Mouse (Mus musculus): Measurements from ENCODE around the gene Cdkl1. TPM values are rescaled to one million over a fixed set of nuclear protein-coding genes. Genes with fewer than 3 reads are reported as not detected.
A peak's percentile ranks its signal among the peaks of the same experiment; 100 is the strongest.

The Cdkl1 gene
- total and polyA plus RNA-seq, 3 experiments: 0.31 TPM; not detected in 2

GRCm38 (mm10) chr12:69757418-69758141 lies 33.5 kb downstream of the Cdkl1 start:
- Histone ChIP-seq H3K9ac (ENCODE audit: insufficient read depth, low read depth) (no peak overlapping the region), H3K79me2 (replicated peaks; ENCODE audit: control insufficient read depth, extremely low read depth, insufficient read depth, poor library complexity, severe bottlenecking) (no peaks in the 10 kb centered on the region), H3K27ac (ENCODE audit: insufficient read depth, low read depth) (no peak overlapping the region), H3K9me3 (replicated peaks; ENCODE audit: low read length) (peaks cover 3% of the 10 kb centered on the region), H3K4me1 (ENCODE audit: control insufficient read depth in 1 of 2, insufficient read depth in 2 of 2) (peaks cover 0 to 2% of the 10 kb centered on the region in 2 experiments; a peak in 1 of 4 replicates), H3K4me2 (ENCODE audit: insufficient read depth, low read depth, poor library complexity, severe bottlenecking) (no peak overlapping the region), H3K27me3 (replicated peaks) (no peaks in the 10 kb centered on the region), H3K4me3 (replicated peaks in 1 of 3; ENCODE audit: low read depth in 2 of 3, low read length in 2 of 3, poor library complexity in 1 of 3) (no peak overlapping the region), H3K36me3 (replicated peaks in 1 of 2; ENCODE audit: control insufficient read depth in 1 of 2, insufficient read depth in 1 of 2, low read length in 1 of 2) (no peaks in the 10 kb centered on the region)
- in situ Hi-C loops (cut with MboI; ENCODE audit: low pct_ligation_motif_present, low pct_unique_long_range_greater_than_20kb, low sequenced_read_pairs): no loop called here
- peak; percentile 2 for DNase-seq (ENCODE audit: extremely low read depth)
- dilution Hi-C loops (cut with MboI; ENCODE audit: extremely low pct_ligation_motif_present, extremely low pct_unique_long_range_greater_than_20kb, low sequenced_read_pairs): no loop called here
- peak; percentile 73 for TF ChIP-seq RAD21 (IDR thresholded peaks at IDR 0.05; ENCODE audit: low read depth, low read length)
- no peak for TF ChIP-seq POLR2AphosphoS2 (IDR thresholded peaks at IDR 0.05; ENCODE audit: low read depth, low read length)
- TF ChIP-seq TBP (conservative IDR thresholded peaks at IDR 0.05; ENCODE audit: low read depth, low read length): no peak
- TF ChIP-seq ZKSCAN1 (IDR thresholded peaks at IDR 0.05; ENCODE audit: borderline replicate concordance, low read depth, low read length): no peak
- TF ChIP-seq SMC3 (IDR thresholded peaks at IDR 0.05; ENCODE audit: low read depth, low read length): peak; percentile 63
- TF ChIP-seq JUND (conservative IDR thresholded peaks at IDR 0.05; ENCODE audit: low read depth, low read length): no peak
- TF ChIP-seq GABPA (IDR thresholded peaks at IDR 0.05; ENCODE audit: insufficient replicate concordance, low read depth, low read length): no peak
- peak in 1 of 2 experiments; percentile 69; a peak in 2 of 4 replicates for TF ChIP-seq CTCF (conservative IDR thresholded peaks at IDR 0.05 in 1 of 2, IDR thresholded peaks at IDR 0.05 in 1 of 2; ENCODE audit: low read depth in 2 of 2, low read length in 2 of 2)

- Histone ChIP-seq H3K9ac (ENCODE audit: insufficient read depth, low read depth) (no peak overlapping the region), H3K36me3 (replicated peaks in 1 of 2; ENCODE audit: control insufficient read depth in 1 of 2, insufficient read depth in 1 of 2, low read length in 1 of 2) (no peaks in the 10 kb centered on the region), H3K9me3 (replicated peaks; ENCODE audit: low read length) (no peaks in the 10 kb centered on the region), H3K4me2 (ENCODE audit: insufficient read depth, low read depth, poor library complexity, severe bottlenecking) (no peak overlapping the region), H3K27me3 (replicated peaks) (no peaks in the 10 kb centered on the region), H3K79me2 (replicated peaks; ENCODE audit: control insufficient read depth, extremely low read depth, insufficient read depth, poor library complexity, severe bottlenecking) (no peaks in the 10 kb centered on the region), H3K4me1 (ENCODE audit: control insufficient read depth in 1 of 2, insufficient read depth in 2 of 2) (peaks cover 0 to 2% of the 10 kb centered on the region in 2 experiments; a peak in 1 of 4 replicates), H3K4me3 (replicated peaks in 1 of 3; ENCODE audit: low read depth in 2 of 3, low read length in 2 of 3, poor library complexity in 1 of 3) (no peak overlapping the region), H3K27ac (ENCODE audit: insufficient read depth, low read depth) (no peak overlapping the region)
- no peak for DNase-seq (ENCODE audit: extremely low read depth)
- in situ Hi-C loops (cut with MboI; ENCODE audit: low pct_ligation_motif_present, low pct_unique_long_range_greater_than_20kb, low sequenced_read_pairs) (no loop called here), dilution Hi-C loops (cut with MboI; ENCODE audit: extremely low pct_ligation_motif_present, extremely low pct_unique_long_range_greater_than_20kb, low sequenced_read_pairs) (no loop called here)
- TF ChIP-seq ZC3H11A (IDR thresholded peaks at IDR 0.05; ENCODE audit: low read depth, low read length): no peak
- no peak for TF ChIP-seq EP300 (IDR thresholded peaks at IDR 0.05; ENCODE audit: low read length)
- no peak for TF ChIP-seq KAT2A (IDR thresholded peaks at IDR 0.05; ENCODE audit: insufficient replicate concordance, low read length)
- no peak for TF ChIP-seq ZMIZ1 (IDR thresholded peaks at IDR 0.05; ENCODE audit: low read depth, low read length)
- no peak for TF ChIP-seq MXI1 (IDR thresholded peaks at IDR 0.05; ENCODE audit: low read depth, low read length)
- no peak for TF ChIP-seq ZKSCAN1 (IDR thresholded peaks at IDR 0.05; ENCODE audit: borderline replicate concordance, low read depth, low read length)
- TF ChIP-seq E2F4 (IDR thresholded peaks at IDR 0.05; ENCODE audit: insufficient replicate concordance, low read depth, low read length): no peak
- no peak for TF ChIP-seq SIN3A (IDR thresholded peaks at IDR 0.05; ENCODE audit: low read length)
- TF ChIP-seq TCF12 (IDR thresholded peaks at IDR 0.05; ENCODE audit: low read depth, low read length): no peak
- TF ChIP-seq JUN (IDR thresholded peaks at IDR 0.05; ENCODE audit: insufficient read depth, low read depth, low read length): no peak
- TF ChIP-seq USF1 (IDR thresholded peaks at IDR 0.05; ENCODE audit: low read depth, low read length): no peak
- TF ChIP-seq BHLHE40 (IDR thresholded peaks at IDR 0.05; ENCODE audit: low read depth, low read length): no peak
Measured at GRCm38 (mm10) chr12:69756015-69756414, 35.1 kb downstream of the Cdkl1 start.
